Mouse (Mus musculus) left cerebral cortex, adult 11 months (tissue): ENCODE results near the gene Lyl1.

Experiments used
- DNase-seq: peaks from one replicate; pipeline ENCODE4 v3.0.0; 2022; ENCODE audit warnings: low spot score

The Lyl1 gene

DNA sequence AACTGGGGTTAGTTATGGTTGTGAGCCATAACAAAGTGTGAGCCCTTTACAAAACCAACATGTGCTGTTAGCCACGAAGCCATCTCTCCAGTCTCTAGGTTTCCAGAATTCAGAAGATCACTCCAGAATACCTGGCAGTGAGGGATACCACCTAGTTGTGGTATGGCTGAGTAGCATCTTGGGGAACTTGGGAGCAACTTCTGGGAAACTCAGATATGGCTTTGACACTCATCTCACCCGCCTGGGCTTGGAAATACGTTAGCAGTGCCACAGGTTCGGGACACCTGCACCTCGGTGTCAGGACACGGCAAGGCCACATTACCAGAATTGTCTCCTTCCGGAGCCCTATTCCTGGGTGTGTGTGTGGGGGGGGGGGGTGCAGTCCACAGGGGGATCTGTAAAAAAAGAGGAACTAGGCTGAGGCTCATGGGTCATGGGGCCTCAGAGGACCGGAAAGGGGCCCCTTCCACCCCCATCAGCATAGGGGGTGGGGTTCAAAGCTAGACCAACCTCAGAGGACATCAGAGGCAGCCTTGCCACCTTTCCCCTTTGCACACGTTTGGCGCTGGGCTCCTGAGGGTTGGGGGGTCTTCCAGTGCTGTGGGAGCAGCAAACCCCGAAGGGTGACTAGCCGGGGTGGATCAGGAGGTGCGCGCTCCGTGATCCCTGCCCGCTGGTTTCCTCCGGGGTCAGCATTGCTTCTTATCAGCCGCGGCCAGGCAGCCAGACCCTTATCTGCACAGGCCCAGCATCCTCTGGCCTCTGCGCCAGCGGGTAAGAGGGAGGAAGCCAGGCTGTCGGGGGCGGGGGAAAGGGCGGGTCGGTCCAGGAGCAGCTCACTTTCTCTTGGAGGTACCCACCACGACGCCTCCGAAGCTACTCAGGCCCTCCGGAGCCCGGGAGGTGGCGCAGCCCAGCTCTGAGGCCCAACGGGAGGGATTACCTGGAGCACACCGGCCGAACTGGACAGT lies at the start of gene Lyl1:
Gene Lyl1, plus strand, starts transcription at position 517 of the 971 bp plus-strand sequence.
- DNase-seq = no peak

- DNase-seq = no peak
Observed at GRCm38 (mm10) chr8:84653092-84653631, 48.1 kb upstream of the Lyl1 start.

DNA sequence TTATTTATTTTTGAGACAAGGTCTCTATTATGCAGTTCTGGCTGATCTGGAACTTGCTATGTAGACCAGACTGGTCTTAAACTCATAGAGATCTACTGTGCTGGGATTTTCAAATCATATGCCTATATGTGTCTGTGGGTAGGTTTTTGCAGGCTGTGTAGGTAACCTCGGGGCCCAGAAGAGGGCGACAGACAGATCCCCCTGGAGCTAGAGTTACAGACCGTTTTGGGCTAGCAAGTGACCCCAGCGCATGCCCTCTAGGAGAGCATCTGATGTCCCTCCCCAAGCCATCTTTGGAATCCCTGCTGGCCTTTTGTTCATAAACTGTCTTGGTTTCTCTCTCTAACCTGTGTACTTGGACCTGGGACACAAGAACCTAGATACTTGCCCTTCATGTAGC lies 46.7 kb upstream of the Lyl1 start:
- no peak for DNase-seq

GRCm38 (mm10) chr8:84655336-84656190 lies 45.7 kb upstream of the Lyl1 start:
- no peak for DNase-seq

DNA sequence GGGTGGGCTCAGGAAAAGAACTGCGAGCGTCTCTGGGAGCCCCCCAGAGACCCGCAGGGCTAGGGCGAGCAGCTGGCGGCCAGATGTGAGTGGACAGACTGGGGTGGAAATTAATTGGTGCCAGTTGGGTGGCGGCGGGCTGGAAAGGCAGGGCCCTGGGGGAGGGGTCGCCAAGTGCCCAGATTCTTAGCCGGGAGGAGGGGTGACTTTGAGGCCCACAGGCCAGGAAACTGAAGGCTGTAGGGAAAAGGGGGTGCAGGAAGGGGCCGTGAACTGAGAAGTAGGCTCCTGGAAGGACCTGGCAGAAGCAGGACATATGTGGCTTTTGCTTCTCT lies 45.1 kb upstream of the Lyl1 start:
- no peak for DNase-seq

GRCm38 (mm10) chr8:84656641-84657126 lies 44.6 kb upstream of the Lyl1 start:
- DNase-seq = no peak

DNA sequence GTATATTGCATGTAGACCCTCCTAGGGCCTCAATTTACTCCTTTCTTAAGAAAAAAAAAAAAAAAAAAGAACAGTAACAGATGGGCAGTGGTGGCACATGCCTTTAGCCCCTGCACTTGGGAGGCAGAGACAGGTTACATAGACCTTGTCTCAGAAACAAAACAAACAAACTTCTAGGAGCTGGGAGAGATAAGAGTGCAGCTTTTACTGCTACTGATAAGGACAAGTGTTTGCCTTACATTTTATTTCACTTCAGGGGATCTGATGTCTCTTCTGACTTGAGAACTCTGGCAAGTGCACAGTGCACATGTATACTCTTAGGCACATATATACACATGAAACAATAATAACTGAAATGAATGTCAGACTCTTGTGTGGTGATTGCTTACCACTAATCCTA lies 44.1 kb upstream of the Lyl1 start:
- DNase-seq = no peak

DNA sequence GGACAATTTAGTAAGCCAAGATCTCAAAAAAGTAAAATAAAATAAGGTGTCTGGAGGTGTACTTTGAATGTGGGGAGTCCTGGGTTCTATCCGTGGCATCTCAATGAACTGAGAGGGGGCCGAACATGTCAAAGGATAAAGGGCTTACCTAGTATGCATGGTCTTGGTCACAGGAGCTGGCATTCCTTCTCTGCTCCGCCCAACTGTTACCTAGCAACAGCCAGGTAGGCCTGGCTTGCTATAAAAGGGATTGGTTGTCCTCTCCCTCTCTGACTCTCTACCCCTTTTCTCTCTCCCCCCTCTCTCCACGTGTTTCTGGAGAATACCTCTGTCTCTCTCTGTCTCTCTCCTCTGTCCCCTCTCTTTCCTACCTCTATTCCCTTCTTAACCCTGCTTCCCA lies 43.6 kb upstream of the Lyl1 start:
- no peak for DNase-seq

DNA sequence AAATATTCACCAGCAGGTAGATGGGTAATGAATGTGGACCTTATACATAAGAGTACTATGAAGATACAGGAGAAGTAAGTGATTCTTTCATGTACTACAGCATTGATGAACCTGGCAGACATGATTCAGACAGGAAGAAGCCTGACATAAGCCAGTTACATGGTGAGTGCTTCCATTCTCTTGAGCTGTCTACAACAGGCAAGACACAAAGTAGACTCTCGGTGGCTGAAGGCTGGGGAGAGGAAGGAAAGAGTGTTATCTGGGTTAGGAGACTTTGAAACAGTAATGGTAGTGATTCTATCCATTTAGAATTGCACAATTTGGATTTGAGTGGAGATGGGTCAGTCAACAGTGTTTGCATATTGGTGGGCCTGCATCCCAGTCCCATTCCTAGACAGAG lies 42.3 kb upstream of the Lyl1 start:
- DNase-seq = no peak

GRCm38 (mm10) chr8:84659936-84660818 lies 41.1 kb upstream of the Lyl1 start:
- DNase-seq = no peak

GRCm38 (mm10) chr8:84660819-84661457 lies 40.3 kb upstream of the Lyl1 start:
- DNase-seq = no peak

- DNase-seq = peak; percentile 57
Observed at GRCm38 (mm10) chr8:84661458-84661871, 39.8 kb upstream of the Lyl1 start.

- DNase-seq = no peak
Observed at GRCm38 (mm10) chr8:84661961-84662571, 39.2 kb upstream of the Lyl1 start.

DNA sequence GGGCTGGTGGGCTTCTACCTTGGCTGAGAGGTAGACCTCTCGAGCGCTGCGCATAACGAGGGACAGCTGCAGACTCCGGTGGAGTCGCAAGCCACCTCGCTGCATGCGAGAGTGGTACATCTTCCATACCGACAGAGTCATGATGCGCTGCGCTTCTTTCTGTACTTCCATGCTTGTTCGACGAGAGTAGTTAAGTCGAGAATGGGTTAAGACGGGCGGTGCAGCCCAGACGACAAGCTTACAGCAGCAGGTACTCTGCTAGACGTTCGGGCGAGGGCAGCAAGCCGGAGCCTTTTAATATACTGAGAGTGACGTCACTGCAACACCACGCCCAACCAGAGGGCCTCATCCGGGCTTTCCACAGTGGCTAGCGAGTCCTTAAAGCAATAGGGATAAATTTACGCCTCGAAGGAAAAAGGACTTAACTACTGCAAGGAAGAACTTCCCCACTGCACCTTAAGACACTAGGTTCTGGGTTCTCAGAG lies 38.6 kb upstream of the Lyl1 start, which contains the start of gene Ier2:
Gene Ier2, minus strand, starts transcription at position 272 of the 485 bp plus-strand sequence.
- DNase-seq = peak; percentile 91

- peak; percentile 95 for DNase-seq
Observed at GRCm38 (mm10) chr8:84663483-84664327, 37.6 kb upstream of the Lyl1 start.

DNA sequence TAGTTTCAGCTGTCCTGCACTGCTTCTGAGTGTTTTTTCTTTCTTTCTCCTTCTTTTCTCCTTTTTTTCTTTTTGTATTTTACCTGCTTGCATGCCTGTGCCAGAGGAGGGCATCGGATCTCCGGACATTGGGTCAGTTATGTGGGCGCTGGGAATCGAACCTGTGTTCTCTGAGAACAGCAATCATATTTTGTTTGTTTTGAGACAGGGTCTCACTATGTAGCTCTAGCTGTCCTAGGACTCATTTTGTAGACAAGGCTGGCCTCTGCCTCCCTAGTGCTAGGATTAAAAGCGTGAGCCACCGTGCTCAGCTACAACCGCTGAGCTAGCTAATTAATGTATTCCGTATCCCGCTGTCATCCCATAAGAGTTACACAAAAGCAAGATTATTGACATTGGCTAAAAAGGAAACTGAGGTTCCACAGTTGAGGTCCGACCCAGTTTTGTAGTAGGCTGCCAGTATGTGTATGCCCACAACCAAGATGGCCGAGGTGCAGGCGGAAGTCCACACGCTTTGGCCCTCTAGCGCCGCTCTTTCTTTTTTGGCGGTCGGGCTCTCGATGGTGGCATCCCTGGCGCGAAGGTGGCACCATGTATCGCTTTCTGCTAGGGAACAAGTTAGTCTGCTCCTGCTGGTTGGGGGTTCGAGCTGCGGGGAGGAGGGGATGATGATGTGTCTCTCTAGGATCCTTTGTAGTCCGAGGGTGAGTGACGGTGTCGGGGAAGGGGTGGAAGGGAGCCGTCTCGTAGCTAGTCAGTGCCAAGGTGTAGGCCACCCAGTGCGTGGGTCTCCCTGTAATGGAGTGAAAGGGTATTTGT lies 36.5 kb upstream of the Lyl1 start:
- peak; percentile 61 for DNase-seq

- DNase-seq = no peak
Observed at GRCm38 (mm10) chr8:84665385-84665893, 35.8 kb upstream of the Lyl1 start.

DNA sequence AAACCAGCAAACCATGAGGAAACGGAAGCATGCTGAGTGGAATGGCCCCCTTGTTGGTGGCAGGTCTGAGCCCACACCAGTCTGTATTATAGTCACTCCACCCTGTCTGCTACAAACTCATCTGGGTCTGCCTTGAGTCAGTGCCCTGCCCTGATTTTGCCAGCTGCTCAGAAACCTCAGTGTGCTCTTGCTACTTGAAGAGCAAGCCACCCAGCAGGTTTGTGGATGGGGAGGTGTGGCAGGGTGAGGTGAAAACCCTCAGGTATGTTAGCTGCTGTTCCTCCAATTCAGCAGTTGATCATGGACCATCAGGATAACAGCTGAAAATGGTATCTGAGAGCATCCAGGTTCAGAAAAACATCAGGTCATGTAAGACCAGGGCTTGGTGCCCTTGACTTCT lies 33.2 kb upstream of the Lyl1 start:
- no peak for DNase-seq
